Mouse (Mus musculus): Measurements from ENCODE around the gene Cntn1. TPM values are rescaled to one million over a fixed set of nuclear protein-coding genes. Genes with fewer than 3 reads are reported as not detected.

The Cntn1 gene
- polyA plus RNA-seq, 1 experiment from 2014 or later = 1.4 TPM

DNA sequence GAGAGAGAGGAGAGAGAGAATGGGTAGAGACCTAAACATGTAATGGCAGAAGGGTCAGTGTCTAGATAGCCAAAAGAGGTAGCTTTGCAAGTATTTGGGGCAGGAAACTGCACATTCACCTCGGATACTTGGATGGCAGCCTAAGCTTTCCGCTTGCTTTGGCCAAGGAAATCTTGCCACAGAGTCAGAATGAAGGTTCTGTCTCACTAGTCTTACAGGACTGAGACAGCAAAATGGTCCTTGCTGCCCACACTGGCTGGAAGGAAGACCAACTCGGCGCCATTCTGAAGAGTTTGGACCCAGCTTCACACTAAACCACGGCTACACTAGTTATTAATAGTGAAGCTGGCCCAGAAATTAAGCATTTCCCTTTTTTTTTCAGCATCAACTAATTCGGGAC is 230.0 kb downstream of the Cntn1 start:
- ATAC-seq (ENCODE audit: low FRiP score, low TSS enrichment) (no peak), DNase-seq (ENCODE audit: low spot score) (no peak)
- Histone ChIP-seq H3K4me3 (ENCODE audit: low read depth, low read length) (no peak overlapping the region), H3K4me1 (replicated peaks; ENCODE audit: control insufficient read depth, insufficient read depth) (no peaks in the 10 kb centered on the region), H3K27me3 (ENCODE audit: control insufficient read depth, insufficient read depth, low read length) (no peaks in the 10 kb centered on the region), H3K36me3 (ENCODE audit: control insufficient read depth, insufficient read depth, low read length) (no peaks in the 10 kb centered on the region), H3K9me3 (ENCODE audit: control insufficient read depth, low read length) (no peaks in the 10 kb centered on the region), H3K27ac (replicated peaks) (no peak overlapping the region), H3K9ac (ENCODE audit: low read length) (no peak overlapping the region), H3K4me2 (replicated peaks; ENCODE audit: low read depth) (no peak overlapping the region)
- WGBS = 76% methylated on average over 6 of the region's 6 CpGs
- TF ChIP-seq EP300 (optimal IDR thresholded peaks at IDR 0.05) (no peak), CTCF (IDR thresholded peaks at IDR 0.05; ENCODE audit: low read depth) (no peak)

DNA sequence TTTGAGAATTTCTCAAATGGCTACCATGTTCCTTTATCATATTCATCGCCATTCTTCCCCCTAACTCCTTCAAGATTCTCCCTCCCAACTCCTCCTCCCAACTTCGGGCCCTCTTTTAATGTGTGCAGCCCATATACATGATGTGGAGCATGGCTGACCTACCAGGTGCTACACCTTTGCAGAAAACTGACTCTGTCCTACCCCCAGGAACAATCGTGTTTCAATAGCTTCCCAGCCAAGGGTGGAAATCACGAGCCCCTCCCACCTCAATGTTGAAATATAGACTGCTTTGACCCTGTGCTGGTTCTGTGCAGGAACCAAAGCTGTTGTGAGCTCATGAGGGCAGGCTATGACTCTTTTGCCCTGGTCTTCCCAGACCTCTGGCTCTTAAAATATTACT is 236.7 kb downstream of the Cntn1 start:
- TF ChIP-seq EP300 (optimal IDR thresholded peaks at IDR 0.05) (no peak), CTCF (IDR thresholded peaks at IDR 0.05; ENCODE audit: low read depth) (no peak)
- Histone ChIP-seq H3K9me3 (ENCODE audit: control insufficient read depth, low read length) (no peaks in the 10 kb centered on the region), H3K27me3 (ENCODE audit: control insufficient read depth, insufficient read depth, low read length) (no peaks in the 10 kb centered on the region), H3K27ac (replicated peaks) (no peak overlapping the region), H3K4me1 (replicated peaks; ENCODE audit: control insufficient read depth, insufficient read depth) (no peaks in the 10 kb centered on the region), H3K4me3 (ENCODE audit: low read depth, low read length) (no peak overlapping the region), H3K9ac (ENCODE audit: low read length) (no peak overlapping the region), H3K4me2 (replicated peaks; ENCODE audit: low read depth) (no peak overlapping the region), H3K36me3 (ENCODE audit: control insufficient read depth, insufficient read depth, low read length) (no peaks in the 10 kb centered on the region)
- 83% methylated on average over 4 of the region's 4 CpGs for WGBS
- no peak for DNase-seq (ENCODE audit: low spot score)
- ATAC-seq (ENCODE audit: low FRiP score, low TSS enrichment) = no peak

DNA sequence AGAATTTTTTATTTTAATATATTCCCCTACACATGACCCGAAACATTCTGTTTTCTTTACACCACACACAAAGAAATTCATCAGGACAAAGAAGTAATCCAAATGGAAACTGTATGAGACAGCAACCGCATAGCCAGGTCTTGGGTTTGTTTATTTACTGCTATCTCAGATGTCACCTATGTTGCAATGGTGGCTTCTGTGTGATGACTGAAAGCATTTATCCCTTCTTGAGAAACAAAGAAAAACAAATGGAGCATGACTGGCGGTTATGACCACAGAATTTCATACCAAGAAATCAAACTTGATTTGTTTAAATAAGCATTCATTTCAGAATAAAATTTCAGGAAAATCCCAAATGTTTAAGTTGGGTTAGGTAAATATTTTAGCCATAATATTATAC is 245.5 kb downstream of the Cntn1 start:
- H3K27ac ChIP-seq (replicated peaks) = no peak overlapping the region
- H3K27me3 ChIP-seq (ENCODE audit: control insufficient read depth, insufficient read depth, low read length) = no peaks in the 10 kb centered on the region
- 79% methylated on average over 3 of the region's 3 CpGs for WGBS
- H3K9ac ChIP-seq (ENCODE audit: low read length) = no peak overlapping the region
- H3K4me2 ChIP-seq (replicated peaks; ENCODE audit: low read depth) = no peak overlapping the region
- H3K36me3 ChIP-seq (ENCODE audit: control insufficient read depth, insufficient read depth, low read length) = no peaks in the 10 kb centered on the region
- ATAC-seq (ENCODE audit: low FRiP score, low TSS enrichment) (no peak), DNase-seq (ENCODE audit: low spot score) (no peak)
- H3K4me3 ChIP-seq (ENCODE audit: low read depth, low read length) = no peak overlapping the region
- H3K4me1 ChIP-seq (replicated peaks; ENCODE audit: control insufficient read depth, insufficient read depth) = no peaks in the 10 kb centered on the region
- H3K9me3 ChIP-seq (ENCODE audit: control insufficient read depth, low read length) = no peaks in the 10 kb centered on the region
- no peak for TF ChIP-seq EP300 (optimal IDR thresholded peaks at IDR 0.05)
- TF ChIP-seq CTCF (IDR thresholded peaks at IDR 0.05; ENCODE audit: low read depth) = no peak

DNA sequence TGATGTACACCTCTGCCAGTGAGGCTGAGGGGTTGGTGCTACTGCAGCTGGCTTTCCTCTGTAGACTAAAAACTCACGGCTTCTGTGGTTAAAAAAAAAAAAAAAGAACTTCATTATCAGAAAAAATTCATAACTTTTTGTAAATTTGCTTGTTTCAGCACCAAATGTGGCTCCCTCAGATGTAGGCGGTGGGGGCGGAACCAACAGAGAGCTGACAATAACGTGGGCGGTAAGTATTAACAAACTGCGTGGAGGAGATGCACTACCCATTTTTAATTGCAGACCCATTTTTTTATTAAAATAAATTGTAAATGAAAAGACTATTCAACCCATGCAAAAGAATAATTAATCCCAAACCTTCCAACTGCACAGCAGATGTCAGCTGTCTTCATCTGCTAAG is 251.8 kb downstream of the Cntn1 start:
- 80% methylated on average over 6 of the region's 6 CpGs for WGBS
- ATAC-seq (ENCODE audit: low FRiP score, low TSS enrichment) (no peak), DNase-seq (ENCODE audit: low spot score) (no peak)
- Histone ChIP-seq H3K4me1 (replicated peaks; ENCODE audit: control insufficient read depth, insufficient read depth) (no peaks in the 10 kb centered on the region), H3K36me3 (ENCODE audit: control insufficient read depth, insufficient read depth, low read length) (no peaks in the 10 kb centered on the region), H3K4me2 (replicated peaks; ENCODE audit: low read depth) (no peak overlapping the region), H3K4me3 (ENCODE audit: low read depth, low read length) (no peak overlapping the region), H3K27me3 (ENCODE audit: control insufficient read depth, insufficient read depth, low read length) (no peaks in the 10 kb centered on the region), H3K27ac (replicated peaks) (no peak overlapping the region), H3K9me3 (ENCODE audit: control insufficient read depth, low read length) (no peaks in the 10 kb centered on the region), H3K9ac (ENCODE audit: low read length) (no peak overlapping the region)
- no peak for TF ChIP-seq EP300 (optimal IDR thresholded peaks at IDR 0.05)
- no peak for TF ChIP-seq CTCF (IDR thresholded peaks at IDR 0.05; ENCODE audit: low read depth)

DNA sequence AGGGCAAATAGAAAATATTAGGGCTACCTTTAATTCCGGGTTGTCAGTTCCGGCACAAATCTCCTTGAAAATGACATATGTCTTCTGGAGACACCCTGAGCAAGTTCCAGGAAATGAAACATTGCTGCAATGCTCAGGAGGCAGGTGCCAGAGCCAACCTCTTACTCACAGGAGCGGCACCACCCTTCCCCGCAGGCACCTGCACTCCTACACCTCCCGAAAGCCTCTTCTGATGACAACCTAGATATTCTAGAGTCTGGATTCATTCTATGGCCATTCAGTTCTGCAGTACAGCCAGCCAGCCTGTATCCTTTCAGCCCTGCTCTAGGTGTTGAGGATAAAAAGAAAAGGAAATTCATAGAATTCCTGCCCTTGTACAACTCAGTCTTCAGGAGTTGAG is 253.3 kb downstream of the Cntn1 start:
- H3K4me3 ChIP-seq (ENCODE audit: low read depth, low read length) = no peak overlapping the region
- ATAC-seq (ENCODE audit: low FRiP score, low TSS enrichment) (0 out of 2 replicates have a peak, but pooled peaks have one; percentile 53), DNase-seq (ENCODE audit: low spot score) (peak; percentile 25)
- no peak overlapping the region for H3K9ac ChIP-seq (ENCODE audit: low read length)
- WGBS = 56% methylated on average over 5 of the region's 5 CpGs
- H3K36me3 ChIP-seq (ENCODE audit: control insufficient read depth, insufficient read depth, low read length) = no peaks in the 10 kb centered on the region
- no peaks in the 10 kb centered on the region for H3K27me3 ChIP-seq (ENCODE audit: control insufficient read depth, insufficient read depth, low read length)
- no peak for TF ChIP-seq CTCF (IDR thresholded peaks at IDR 0.05; ENCODE audit: low read depth)
- no peak for TF ChIP-seq EP300 (optimal IDR thresholded peaks at IDR 0.05)
- no peak overlapping the region for H3K4me2 ChIP-seq (replicated peaks; ENCODE audit: low read depth)
- no peaks in the 10 kb centered on the region for H3K4me1 ChIP-seq (replicated peaks; ENCODE audit: control insufficient read depth, insufficient read depth)
- no peak overlapping the region for H3K27ac ChIP-seq (replicated peaks)
- no peaks in the 10 kb centered on the region for H3K9me3 ChIP-seq (ENCODE audit: control insufficient read depth, low read length)

DNA sequence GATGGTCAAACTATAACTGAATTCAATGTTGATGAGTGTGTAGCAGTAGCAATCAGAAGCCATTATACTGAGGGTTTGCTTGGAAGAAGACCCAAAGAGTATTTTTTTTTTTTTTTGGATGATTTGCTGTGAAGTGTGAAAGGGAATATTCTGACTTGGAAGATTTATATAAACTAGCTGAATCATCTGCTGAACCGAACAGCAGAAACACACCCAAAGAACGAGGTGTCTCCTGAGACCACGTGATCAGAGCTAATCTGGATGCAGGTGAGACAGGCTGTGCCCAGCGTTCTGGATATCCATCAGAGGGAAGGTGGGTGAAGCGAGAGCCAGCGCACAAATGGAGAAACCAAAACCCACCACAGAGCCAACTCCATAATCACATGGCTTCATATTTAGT is 271.0 kb downstream of the Cntn1 start:
- Histone ChIP-seq H3K4me1 (replicated peaks; ENCODE audit: control insufficient read depth, insufficient read depth) (no peaks in the 10 kb centered on the region), H3K9ac (ENCODE audit: low read length) (no peak overlapping the region), H3K36me3 (ENCODE audit: control insufficient read depth, insufficient read depth, low read length) (no peaks in the 10 kb centered on the region), H3K27me3 (ENCODE audit: control insufficient read depth, insufficient read depth, low read length) (no peaks in the 10 kb centered on the region), H3K9me3 (ENCODE audit: control insufficient read depth, low read length) (no peaks in the 10 kb centered on the region), H3K4me2 (replicated peaks; ENCODE audit: low read depth) (no peak overlapping the region), H3K4me3 (ENCODE audit: low read depth, low read length) (no peak overlapping the region), H3K27ac (replicated peaks) (no peak overlapping the region)
- whole genome bisulfite sequencing = 86% methylated on average over 6 of the region's 6 CpGs
- DNase-seq (ENCODE audit: low spot score) (no peak), ATAC-seq (ENCODE audit: low FRiP score, low TSS enrichment) (no peak)
- TF ChIP-seq EP300 (optimal IDR thresholded peaks at IDR 0.05) (no peak), CTCF (IDR thresholded peaks at IDR 0.05; ENCODE audit: low read depth) (no peak)
